Mouse (Mus musculus) cerebellum, adult 11 months (tissue): Measurements from ENCODE around the gene Tnrc6b.
A peak's percentile ranks its signal among the peaks of the same experiment; 100 is the strongest.

ENCODE experiments used
- DNase-seq: peaks from one replicate; pipeline ENCODE4 v3.0.0; 2022

The Tnrc6b gene

GRCm38 (mm10) chr15:80742991-80743474, 31.9 kb downstream of the Tnrc6b start:
- DNase-seq, result no peak

- no peak for DNase-seq
Observed at GRCm38 (mm10) chr15:80743606-80744005, 32.5 kb downstream of the Tnrc6b start.

GRCm38 (mm10) chr15:80744667-80745422, 33.7 kb downstream of the Tnrc6b start:
- no peak for DNase-seq

- no peak for DNase-seq
Observed at GRCm38 (mm10) chr15:80748979-80749378, 37.9 kb downstream of the Tnrc6b start.

GRCm38 (mm10) chr15:80753351-80753750, 42.2 kb downstream of the Tnrc6b start:
- no peak for DNase-seq

GRCm38 (mm10) chr15:80754103-80754502, 43.0 kb downstream of the Tnrc6b start:
- no peak for DNase-seq

- DNase-seq, result no peak
Observed at GRCm38 (mm10) chr15:80759451-80759850, 48.3 kb downstream of the Tnrc6b start.

GRCm38 (mm10) chr15:80760504-80760903, 49.4 kb downstream of the Tnrc6b start:
- DNase-seq, result no peak

- no peak for DNase-seq
Observed at GRCm38 (mm10) chr15:80760935-80761334, 49.8 kb downstream of the Tnrc6b start.

- DNase-seq, result no peak
Observed at GRCm38 (mm10) chr15:80762621-80763020, 51.5 kb downstream of the Tnrc6b start.

- no peak for DNase-seq
Observed at GRCm38 (mm10) chr15:80764666-80765065, 53.6 kb downstream of the Tnrc6b start.

GRCm38 (mm10) chr15:80765381-80765780, 54.3 kb downstream of the Tnrc6b start:
- DNase-seq, result peak; percentile 48

GRCm38 (mm10) chr15:80768216-80768615, 57.1 kb downstream of the Tnrc6b start:
- DNase-seq, result no peak

GRCm38 (mm10) chr15:80771926-80772441, 60.9 kb downstream of the Tnrc6b start:
- no peak for DNase-seq

GRCm38 (mm10) chr15:80774666-80775065, 63.6 kb downstream of the Tnrc6b start:
- no peak for DNase-seq

GRCm38 (mm10) chr15:80779006-80779405, 67.9 kb downstream of the Tnrc6b start:
- DNase-seq, result no peak

GRCm38 (mm10) chr15:80780154-80780751, 69.1 kb downstream of the Tnrc6b start:
- no peak for DNase-seq

- no peak for DNase-seq
Observed at GRCm38 (mm10) chr15:80781218-80781806, 70.2 kb downstream of the Tnrc6b start.

GRCm38 (mm10) chr15:80784553-80784971, 73.4 kb downstream of the Tnrc6b start:
- no peak for DNase-seq

- DNase-seq, result no peak
Observed at GRCm38 (mm10) chr15:80785699-80786098, 74.6 kb downstream of the Tnrc6b start.

- no peak for DNase-seq
Observed at GRCm38 (mm10) chr15:80787746-80788145, 76.6 kb downstream of the Tnrc6b start.

- no peak for DNase-seq
Observed at GRCm38 (mm10) chr15:80792556-80792955, 81.4 kb downstream of the Tnrc6b start.

GRCm38 (mm10) chr15:80795076-80795475, 84.0 kb downstream of the Tnrc6b start:
- DNase-seq, result no peak

- peak; percentile 27 for DNase-seq
Observed at GRCm38 (mm10) chr15:80797757-80798156, 86.6 kb downstream of the Tnrc6b start.
